Mouse (Mus musculus) hindbrain, postnatal 0 days (tissue): ENCODE measurements at regions not wholly inside any gene's neighbourhood (a gene's known extent, or its start where the extent isn't known, plus 50 kb on each side); places are given as distances from the start of the nearest gene placed in this dataset.

Source experiments
- ATAC-seq: fragments of 200-750 bp; cut with Nextera tagmentation; 2 replicates; pipeline ENCODE4 v1.8.0; 2017; ENCODE audit warnings: mild to moderate bottlenecking, moderate TSS enrichment, moderate library complexity
- DNase-seq: peaks from one replicate; pipeline ENCODE4 v3.0.0-alpha.2; 2015; ENCODE audit warnings: low spot score
- H3K27ac ChIP-seq: fragments of 300-500 bp; sonication (generic); 2 replicates; pipeline ENCODE4 v1.5.1; 2014; ENCODE audit warnings: mild to moderate bottlenecking
- H3K27me3 ChIP-seq: fragments of 300-500 bp; sonication (generic); 2 replicates; pipeline ENCODE4 v1.6.1; 2014; ENCODE audit warnings: low read length, mixed read lengths; ENCODE audit not compliant: insufficient read depth
- H3K36me3 ChIP-seq: fragments of 300-500 bp; sonication (generic); 2 replicates; pipeline ENCODE4 v1.6.1; 2014; ENCODE audit warnings: low read length, mixed read lengths; ENCODE audit not compliant: insufficient read depth
- H3K4me1 ChIP-seq: fragments of 300-500 bp; sonication (generic); 2 replicates; pipeline ENCODE4 v1.6.1; 2014; ENCODE audit warnings: antibody characterized with exemption, low read length, mixed read lengths; ENCODE audit not compliant: insufficient read depth
- H3K4me2 ChIP-seq: fragments of 300-500 bp; sonication (generic); 2 replicates; pipeline ENCODE4 v1.6.1; 2014; ENCODE audit warnings: low read depth, mild to moderate bottlenecking, low read length, moderate library complexity, mixed read lengths
- H3K4me3 ChIP-seq: fragments of 300-500 bp; sonication (generic); 2 replicates; pipeline ENCODE4 v1.5.1; 2014; ENCODE audit warnings: low read length
- H3K9ac ChIP-seq: fragments of 300-500 bp; sonication (generic); replicated peaks from 2 replicates; pipeline ENCODE4 v1.6.1; 2014; ENCODE audit warnings: mild to moderate bottlenecking, low read length, moderate library complexity, mixed read lengths
- H3K9me3 ChIP-seq: fragments of 300-500 bp; sonication (generic); 2 replicates; pipeline ENCODE4 v1.6.1; 2016; ENCODE audit warnings: low read length, mixed read lengths
- CTCF ChIP-seq: IDR thresholded peaks from 2 replicates; pipeline ENCODE4 v1.5.1; 2016; ENCODE audit warnings: antibody characterized with exemption, control low read depth, low read depth
- WGBS: fragments of 180-500 bp; shearing (Covaris S2); extraction: QIAGEN DNeasy Blood & Tissue Kit; methylation state at CpG from one replicate; pipeline ENCODE4 v1.1.7; 2014; 5-methylcytosine and 5-hydroxymethylcytosine counted together

GRCm38 (mm10) chr13:85507374-85508101 is 218.6 kb upstream of the Rasa1 start:
- ATAC-seq = no peak
- WGBS = 75% methylated on average over 6 of the region's 6 CpGs
- H3K4me2 ChIP-seq = no peak overlapping the region
- no peak overlapping the region for H3K4me3 ChIP-seq
- no peaks in the 10 kb centered on the region for H3K36me3 ChIP-seq
- H3K27me3 ChIP-seq = no peaks in the 10 kb centered on the region
- no peak for DNase-seq
- no peak overlapping the region for H3K27ac ChIP-seq
- TF ChIP-seq CTCF = no peak
- H3K4me1 ChIP-seq = no peaks in the 10 kb centered on the region
- H3K9me3 ChIP-seq = no peaks in the 10 kb centered on the region
- H3K9ac ChIP-seq = no peak overlapping the region

- ATAC-seq (no peak), DNase-seq (no peak)
- TF ChIP-seq CTCF = no peak
- no peak overlapping the region for H3K4me2 ChIP-seq
- 62% methylated on average over 1 of the region's 1 CpGs for WGBS
- H3K27me3 ChIP-seq = no peaks in the 10 kb centered on the region
- H3K9me3 ChIP-seq = no peaks in the 10 kb centered on the region
- no peaks in the 10 kb centered on the region for H3K36me3 ChIP-seq
- no peak overlapping the region for H3K9ac ChIP-seq
- no peak overlapping the region for H3K27ac ChIP-seq
- no peak overlapping the region for H3K4me3 ChIP-seq
- H3K4me1 ChIP-seq = no peaks in the 10 kb centered on the region
These were observed 217.9 kb upstream of the Rasa1 start for GRCm38 (mm10) chr13:85506875-85507274.

GRCm38 (mm10) chr13:85506030-85506429 is 217.1 kb upstream of the Rasa1 start:
- no peak for TF ChIP-seq CTCF
- WGBS = 61% methylated on average over 1 of the region's 1 CpGs

DNA sequence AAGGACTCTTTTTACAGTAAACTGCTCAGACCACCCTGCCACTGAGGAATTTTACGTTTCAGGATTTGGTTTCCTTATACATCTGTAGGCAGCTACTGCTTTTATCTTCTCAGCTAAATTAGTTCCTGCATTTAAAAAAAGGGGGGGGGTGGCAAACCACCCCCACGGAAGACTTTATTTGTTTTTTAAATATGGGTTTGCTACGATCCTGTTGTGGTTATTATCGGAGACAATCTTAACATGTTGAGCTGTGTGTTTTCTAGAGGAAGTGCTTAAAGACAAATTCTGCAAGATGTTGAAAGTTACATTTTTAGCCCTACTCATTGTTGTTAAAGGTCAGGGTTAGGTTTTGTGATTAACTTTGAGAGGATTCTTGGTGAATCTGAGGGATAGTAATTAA is 216.1 kb upstream of the Rasa1 start:
- Histone ChIP-seq H3K27ac (no peak overlapping the region), H3K9me3 (no peaks in the 10 kb centered on the region), H3K4me3 (no peak overlapping the region), H3K4me1 (no peaks in the 10 kb centered on the region), H3K36me3 (no peaks in the 10 kb centered on the region), H3K9ac (no peak overlapping the region), H3K27me3 (no peaks in the 10 kb centered on the region), H3K4me2 (no peak overlapping the region)
- 79% methylated on average over 4 of the region's 4 CpGs for WGBS
- no peak for DNase-seq
- no peak for ATAC-seq
- TF ChIP-seq CTCF = no peak

More at GRCm38 (mm10) chr13:85506030-85506429, 217.1 kb upstream of the Rasa1 start:
- H3K36me3 ChIP-seq = no peaks in the 10 kb centered on the region
- no peaks in the 10 kb centered on the region for H3K9me3 ChIP-seq
- ATAC-seq = no peak
- H3K27me3 ChIP-seq = no peaks in the 10 kb centered on the region
- H3K4me1 ChIP-seq = no peaks in the 10 kb centered on the region
- no peak overlapping the region for H3K9ac ChIP-seq
- DNase-seq = no peak
- no peak overlapping the region for H3K27ac ChIP-seq
- H3K4me3 ChIP-seq = no peak overlapping the region
- no peak overlapping the region for H3K4me2 ChIP-seq

DNA sequence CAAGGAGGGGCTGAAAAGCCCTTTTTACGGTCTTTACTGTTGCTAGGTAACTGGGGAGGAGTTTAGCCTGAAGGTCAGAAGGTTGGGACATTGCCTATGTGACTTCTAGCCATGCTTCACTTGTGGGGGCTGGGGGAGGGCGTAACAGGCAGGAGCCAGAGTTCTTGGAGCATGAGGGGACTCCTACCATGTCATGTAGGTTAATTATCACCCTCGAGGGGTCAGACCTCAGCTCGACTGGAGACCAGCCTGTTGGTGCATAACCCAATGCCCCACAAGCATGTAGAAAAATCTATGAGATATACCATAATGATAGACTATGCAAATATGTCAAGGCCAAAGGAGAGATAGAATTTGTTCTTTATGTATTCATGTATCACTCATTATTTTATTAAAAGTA is 215.1 kb upstream of the Rasa1 start:
- Histone ChIP-seq H3K9me3 (no peaks in the 10 kb centered on the region), H3K4me2 (no peak overlapping the region), H3K4me3 (no peak overlapping the region), H3K9ac (no peak overlapping the region), H3K4me1 (no peaks in the 10 kb centered on the region), H3K27ac (no peak overlapping the region), H3K27me3 (no peaks in the 10 kb centered on the region), H3K36me3 (no peaks in the 10 kb centered on the region)
- DNase-seq (no peak), ATAC-seq (no peak)
- WGBS = 32% methylated on average over 4 of the region's 4 CpGs
- TF ChIP-seq CTCF = no peak

- no peaks in the 10 kb centered on the region for H3K36me3 ChIP-seq
- 86% methylated on average over 2 of the region's 2 CpGs for WGBS
- no peaks in the 10 kb centered on the region for H3K9me3 ChIP-seq
- H3K27me3 ChIP-seq = no peaks in the 10 kb centered on the region
- no peak overlapping the region for H3K27ac ChIP-seq
- no peak for TF ChIP-seq CTCF
- no peaks in the 10 kb centered on the region for H3K4me1 ChIP-seq
- no peak overlapping the region for H3K4me2 ChIP-seq
- DNase-seq (no peak), ATAC-seq (no peak)
- no peak overlapping the region for H3K9ac ChIP-seq
- H3K4me3 ChIP-seq = no peak overlapping the region
These were observed 209.8 kb upstream of the Rasa1 start for GRCm38 (mm10) chr13:85498696-85499095.

GRCm38 (mm10) chr13:85484790-85485189 is 195.9 kb upstream of the Rasa1 start:
- Histone ChIP-seq H3K27me3 (no peaks in the 10 kb centered on the region), H3K9me3 (0 out of 2 replicates have a peak, but pooled peaks cover 2% of the 10 kb centered on the region), H3K4me2 (no peak overlapping the region), H3K4me1 (no peaks in the 10 kb centered on the region), H3K27ac (no peak overlapping the region), H3K9ac (no peak overlapping the region), H3K4me3 (no peak overlapping the region), H3K36me3 (no peaks in the 10 kb centered on the region)
- ATAC-seq (no peak), DNase-seq (no peak)
- 77% methylated on average over 3 of the region's 3 CpGs for WGBS
- no peak for TF ChIP-seq CTCF
